ENCODE assay signal across 20 mouse cellular contexts in the genomic region with DNA sequence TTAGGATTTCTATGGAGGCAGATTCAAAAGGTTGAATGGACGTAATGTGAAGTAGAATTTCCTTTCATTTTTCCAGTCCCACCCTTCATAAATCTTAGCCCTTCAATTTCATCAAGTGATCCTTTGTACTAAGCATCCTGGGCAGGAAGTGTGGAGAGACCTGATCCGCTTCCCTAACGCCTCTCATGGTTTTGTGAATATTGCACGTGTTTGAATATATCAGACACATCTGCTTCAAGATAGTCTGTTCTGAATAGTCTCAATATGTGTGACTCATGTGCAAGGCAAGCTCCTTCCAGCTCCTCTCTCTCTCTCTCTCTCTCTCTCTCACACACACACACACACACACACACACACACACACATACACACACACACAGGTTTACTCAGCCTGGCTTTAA.
DNase-seq lines count a peak whose midpoint lies in the region; ATAC-seq lines count a peak whose summit lies in the region.
"Had no signal": no experiment of that assay in that cellular context is flagged by ENCODE, and none has a peak within 500 bp of the region (broad histone marks: within the 10 kb centered on the region; RNA-seq: fewer than 3 reads in every experiment).

No protein-coding gene starts in this region.

- H3K27me3 ChIP-seq in embryonic facial prominence, embryonic 14.5 days (replicated peaks; ENCODE audit: control insufficient read depth, insufficient read depth, low read length) = no peaks in the 10 kb centered on the region
- no peaks in the 10 kb centered on the region for H3K27me3 ChIP-seq in embryonic facial prominence, embryonic 10.5 days (replicated peaks; ENCODE audit: low read depth, poor library complexity, severe bottlenecking)
- no peaks in the 10 kb centered on the region for H3K27me3 ChIP-seq in midbrain, embryonic 15.5 days (replicated peaks)
- no peaks in the 10 kb centered on the region for H3K27me3 ChIP-seq in midbrain, embryonic 11.5 days (ENCODE audit: control insufficient read depth, insufficient read depth, low read length)
- H3K27me3 ChIP-seq: embryonic facial prominence, embryonic 13.5 days; heart, embryonic 13.5 days; hindbrain, embryonic 15.5 days had no signal

- H3K9ac ChIP-seq in embryonic facial prominence, embryonic 14.5 days (ENCODE audit: low read depth, low read length) = no peak overlapping the region
- no peak overlapping the region for H3K9ac ChIP-seq in midbrain, embryonic 15.5 days
- no peak overlapping the region for H3K9ac ChIP-seq in midbrain, embryonic 11.5 days (ENCODE audit: low read length)
- H3K9ac ChIP-seq: embryonic facial prominence, embryonic 13.5 days; heart, embryonic 13.5 days; hindbrain, embryonic 15.5 days had no signal

- H3K4me3 ChIP-seq in embryonic facial prominence, embryonic 14.5 days (ENCODE audit: low read depth, low read length) = no peak overlapping the region
- H3K4me3 ChIP-seq in embryonic facial prominence, embryonic 10.5 days = no peak overlapping the region
- no peak overlapping the region for H3K4me3 ChIP-seq in midbrain, embryonic 15.5 days
- no peak overlapping the region for H3K4me3 ChIP-seq in midbrain, embryonic 11.5 days (ENCODE audit: low read depth, low read length)
- H3K4me3 ChIP-seq: embryonic facial prominence, embryonic 13.5 days; gastrocnemius, adult 2 months; heart, embryonic 13.5 days; hindbrain, embryonic 15.5 days had no signal

- 0 out of 2 replicates have a peak overlapping the region, but pooled peaks have one; percentile 12 for H3K27ac ChIP-seq in embryonic facial prominence, embryonic 14.5 days (replicated peaks; ENCODE audit: low read depth, low read length)
- no peak overlapping the region for H3K27ac ChIP-seq in embryonic facial prominence, embryonic 10.5 days (replicated peaks)
- 0 out of 2 replicates have a peak overlapping the region, but pooled peaks have one; percentile 5 for H3K27ac ChIP-seq in midbrain, embryonic 15.5 days
- H3K27ac ChIP-seq in midbrain, embryonic 11.5 days (ENCODE audit: low read depth, low read length) = no peak overlapping the region
- H3K27ac ChIP-seq: gastrocnemius, adult 2 months; heart, embryonic 13.5 days; hindbrain, embryonic 15.5 days had no signal

- no peak overlapping the region for H3K4me2 ChIP-seq in embryonic facial prominence, embryonic 14.5 days (ENCODE audit: low read depth, low read length)
- H3K4me2 ChIP-seq in midbrain, embryonic 15.5 days = no peak overlapping the region
- no peak overlapping the region for H3K4me2 ChIP-seq in midbrain, embryonic 11.5 days
- H3K4me2 ChIP-seq: embryonic facial prominence, embryonic 13.5 days; heart, embryonic 13.5 days; hindbrain, embryonic 15.5 days had no signal

- no peak for ATAC-seq in embryonic facial prominence, embryonic 14.5 days (ENCODE audit: low read depth)
- ATAC-seq in frontal cortex, adult (ENCODE audit: low TSS enrichment) = peak; percentile 60
- no peak for ATAC-seq in midbrain, embryonic 15.5 days (replicated peaks)
- no peak for ATAC-seq in midbrain, embryonic 11.5 days (ENCODE audit: low FRiP score)
- ATAC-seq: activated CD4-positive, CD25-positive, alpha-beta regulatory T cell, adult 4 months; intestine, embryonic 16.5 days; Patski had no signal

- peaks cover 7% of the 10 kb centered on the region for H3K9me3 ChIP-seq in embryonic facial prominence, embryonic 14.5 days (ENCODE audit: control insufficient read depth, low read length)
- H3K9me3 ChIP-seq in embryonic facial prominence, embryonic 10.5 days = peaks cover 3% of the 10 kb centered on the region; the same call in 1 of the 2 replicates
- no peaks in the 10 kb centered on the region for H3K9me3 ChIP-seq in midbrain, embryonic 15.5 days
- no peaks in the 10 kb centered on the region for H3K9me3 ChIP-seq in midbrain, embryonic 11.5 days (ENCODE audit: control insufficient read depth, low read length)
- H3K9me3 ChIP-seq: embryonic facial prominence, embryonic 13.5 days; hindbrain, embryonic 15.5 days had no signal

- H3K36me3 ChIP-seq in embryonic facial prominence, embryonic 14.5 days (ENCODE audit: control insufficient read depth, insufficient read depth, low read length) = no peaks in the 10 kb centered on the region
- H3K36me3 ChIP-seq in embryonic facial prominence, embryonic 10.5 days (replicated peaks) = no peaks in the 10 kb centered on the region
- H3K36me3 ChIP-seq in midbrain, embryonic 15.5 days (replicated peaks) = no peaks in the 10 kb centered on the region
- H3K36me3 ChIP-seq in midbrain, embryonic 11.5 days (ENCODE audit: control insufficient read depth, insufficient read depth, low read length) = no peaks in the 10 kb centered on the region
- H3K36me3 ChIP-seq: embryonic facial prominence, embryonic 13.5 days; heart, embryonic 13.5 days; hindbrain, embryonic 15.5 days had no signal

- peaks cover 5% of the 10 kb centered on the region; the same call in 1 of the 2 replicates for H3K4me1 ChIP-seq in embryonic facial prominence, embryonic 14.5 days (ENCODE audit: control insufficient read depth, insufficient read depth, low read length)
- peaks cover 17% of the 10 kb centered on the region for H3K4me1 ChIP-seq in embryonic facial prominence, embryonic 10.5 days
- peaks cover 3% of the 10 kb centered on the region for H3K4me1 ChIP-seq in midbrain, embryonic 15.5 days
- peaks cover 10% of the 10 kb centered on the region for H3K4me1 ChIP-seq in midbrain, embryonic 11.5 days (ENCODE audit: control insufficient read depth, insufficient read depth, low read length)

- WGBS in embryonic facial prominence, embryonic 14.5 days = 50% methylated on average over 4 of the region's 4 CpGs
- 73% methylated on average over 4 of the region's 4 CpGs for WGBS in embryonic facial prominence, embryonic 10.5 days
- WGBS in midbrain, embryonic 15.5 days = 60% methylated on average over 4 of the region's 4 CpGs
- 77% methylated on average over 4 of the region's 4 CpGs for WGBS in midbrain, embryonic 11.5 days

- DNase-seq in embryonic facial prominence, embryonic 14.5 days (ENCODE audit: low spot score) = no peak
- DNase-seq in embryonic facial prominence, embryonic 10.5 days (ENCODE audit: low spot score) = no peak
- no peak for DNase-seq in frontal cortex, postnatal 14 days (ENCODE audit: low spot score in 2 of 2)
- no peak for DNase-seq in midbrain, embryonic 11.5 days (ENCODE audit: low spot score, missing footprints)
- DNase-seq in brain, adult 2 months (ENCODE audit: low read depth, low spot score) = peak; percentile 24
- no peak for DNase-seq in urinary bladder, postnatal 10 days (ENCODE audit: low spot score)
- DNase-seq: adrenal gland, postnatal 14 days; cerebellum, adult 2 months; cerebellum, postnatal 10 days; gastrocnemius, adult 2 months; gastrocnemius, postnatal 25 days; heart, postnatal 36 days had no signal

Comparison
In these comparisons a context has a peak if more than half of its experiments do, and no peak if none do; other contexts are left out.
1. H3K27ac ChIP-seq: peak in embryonic facial prominence, embryonic 14.5 days (single experiment) and midbrain, embryonic 15.5 days (single experiment); none in embryonic facial prominence, embryonic 10.5 days (single experiment) and midbrain, embryonic 11.5 days (single experiment).